Mouse (Mus musculus): ENCODE measurements at regions not wholly inside any gene's neighbourhood (a gene's known extent, or its start where the extent isn't known, plus 50 kb on each side); places are given as distances from the start of the nearest gene placed in this dataset.

DNA sequence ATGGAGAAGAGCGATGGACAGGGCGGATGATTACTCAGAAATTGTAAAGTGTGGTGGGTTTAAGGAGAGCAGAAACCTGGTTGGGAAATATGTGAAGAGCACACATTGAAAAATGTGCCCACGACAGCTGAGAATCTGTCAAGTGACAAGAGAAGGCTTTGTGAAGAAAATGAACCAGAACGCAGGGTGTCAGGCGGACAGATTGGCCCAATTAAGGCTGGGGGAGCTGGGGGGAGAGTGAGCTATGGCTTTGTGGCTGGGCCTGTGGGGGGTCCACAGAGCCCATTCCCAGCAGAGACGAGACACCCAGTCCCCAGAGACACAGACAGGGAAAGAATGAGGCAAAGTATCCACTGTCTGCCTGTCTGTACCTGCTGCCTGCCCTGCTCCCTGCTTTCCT, 153.3 kb downstream of the Shq1 start:
- no peak for DNase-seq (ENCODE audit: low spot score in 2 of 2)

DNA sequence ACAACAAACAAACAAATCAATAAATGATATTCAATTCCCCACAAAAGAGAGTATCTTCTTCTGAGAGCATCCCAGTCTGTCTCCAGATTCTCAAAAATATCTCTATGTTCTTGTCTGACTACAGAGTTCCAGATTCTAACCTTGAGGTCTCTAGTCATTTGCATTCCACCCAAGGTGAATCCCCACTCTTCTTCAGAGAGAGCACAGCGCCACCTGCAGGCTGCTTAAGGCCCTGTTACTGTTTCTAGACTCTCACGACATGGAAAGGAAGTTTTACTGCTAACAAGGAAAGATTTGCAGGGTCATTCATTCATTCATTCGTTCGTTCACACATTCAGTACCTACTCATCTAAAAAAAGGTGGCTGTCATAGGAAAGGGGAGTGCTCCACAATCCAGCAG, 158.3 kb downstream of the Shq1 start:
- DNase-seq (ENCODE audit: low spot score in 2 of 2): no peak

DNA sequence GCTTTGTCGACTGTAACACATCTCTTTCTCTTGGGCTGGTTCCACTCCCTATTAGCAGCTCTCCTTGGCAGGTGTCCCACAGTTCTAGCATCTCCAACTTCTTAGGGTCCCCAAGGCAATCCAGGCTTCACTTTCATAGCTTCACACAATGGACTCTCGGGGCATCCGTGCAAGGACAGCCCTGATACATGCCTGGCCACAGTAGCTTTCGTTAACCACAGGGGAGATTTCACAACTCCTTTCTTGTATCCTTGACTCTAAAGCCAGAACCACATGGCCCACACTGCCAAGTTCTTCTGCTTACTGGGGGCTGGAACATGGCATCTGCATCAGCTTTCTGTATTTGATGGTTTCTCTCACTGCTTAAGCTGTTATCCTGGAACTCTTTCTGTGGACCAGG, 160.3 kb downstream of the Shq1 start:
- no peak for DNase-seq (ENCODE audit: low spot score in 2 of 2)

DNA sequence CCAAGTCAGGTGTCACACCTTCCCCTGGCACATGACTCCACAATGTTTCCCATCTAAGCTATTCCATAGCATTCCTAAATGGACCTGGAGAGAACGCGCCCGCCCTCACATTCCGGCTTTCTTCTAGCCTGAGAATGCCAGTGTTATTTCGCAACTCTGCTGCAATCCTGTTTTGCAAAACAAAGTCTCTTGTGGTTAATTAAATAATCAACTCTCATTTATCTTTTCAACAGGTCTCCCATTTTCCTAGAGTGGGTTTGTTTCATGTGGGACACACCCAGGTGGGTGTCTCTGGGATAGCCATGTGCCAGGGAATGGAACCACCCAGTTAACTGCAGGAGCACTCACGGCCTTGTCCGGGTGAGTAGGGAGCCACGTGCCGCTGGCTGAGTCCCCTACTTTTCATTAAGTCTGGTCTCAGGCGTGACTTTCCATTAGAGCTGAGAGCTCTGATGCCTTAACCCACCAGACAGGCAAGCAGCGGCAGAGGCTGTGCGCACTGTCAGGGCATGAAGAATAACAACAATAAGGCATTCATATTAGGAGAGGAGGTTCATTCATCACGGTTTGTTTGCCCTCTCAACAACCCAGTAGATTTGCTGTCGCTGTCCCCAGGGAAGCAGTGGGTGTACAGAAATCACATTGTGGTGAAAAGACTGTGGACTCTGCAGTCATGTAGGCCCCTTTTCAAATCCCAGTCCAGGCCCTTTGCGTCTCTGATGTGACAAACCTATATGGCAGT, 165.3 kb downstream of the Shq1 start:
- no peak for DNase-seq (ENCODE audit: low spot score in 2 of 2)

DNA sequence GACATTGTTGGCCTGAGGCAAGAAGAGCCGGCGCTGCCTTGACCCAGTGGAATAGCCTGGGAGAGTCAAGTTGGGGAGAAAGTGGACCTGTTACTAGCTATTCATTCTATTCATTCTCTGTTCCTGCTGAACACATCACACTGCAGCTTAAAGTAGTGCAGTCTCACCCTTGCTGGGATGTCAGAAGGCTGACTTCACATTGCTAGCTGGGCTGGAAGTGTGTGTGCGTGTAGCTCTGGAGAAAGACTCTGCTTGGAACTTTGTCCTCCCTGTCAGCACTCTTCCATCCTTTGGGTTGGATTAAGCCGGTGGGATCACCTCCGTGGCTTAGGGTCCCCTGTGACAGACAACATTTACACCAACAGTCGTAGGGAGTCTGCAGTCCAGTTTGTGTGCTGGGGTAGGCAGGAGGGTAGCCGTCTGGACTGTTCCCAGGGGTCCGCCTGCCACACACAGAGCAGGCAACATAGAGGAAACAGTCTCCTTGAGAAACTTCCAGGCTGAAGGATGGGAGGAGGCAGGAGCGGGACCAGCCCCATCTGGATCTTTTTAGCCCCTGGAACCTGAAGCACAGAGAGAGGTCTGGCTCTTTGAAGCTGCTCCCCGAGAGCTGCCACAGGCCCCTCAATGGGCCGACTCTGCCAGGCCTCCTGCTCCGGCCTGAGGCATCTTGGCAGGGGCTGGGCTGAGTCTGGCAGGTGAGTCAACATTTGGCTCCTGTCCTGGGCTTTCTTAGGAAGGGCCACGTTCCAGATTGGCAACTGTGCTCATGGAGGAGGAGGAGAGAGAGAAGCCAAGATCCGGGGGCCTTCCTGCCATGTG, 167.8 kb downstream of the Shq1 start:
- no peak for DNase-seq (ENCODE audit: low spot score in 2 of 2)

- DNase-seq (ENCODE audit: low spot score in 2 of 2): no peak
Observed at GRCm38 (mm10) chr6:100502139-100502538, 168.8 kb downstream of the Shq1 start.

- DNase-seq (ENCODE audit: low spot score in 2 of 2): no peak
Observed at GRCm38 (mm10) chr6:100500741-100501140, 170.2 kb downstream of the Shq1 start.

- DNase-seq (ENCODE audit: low spot score in 2 of 2): no peak
Observed at GRCm38 (mm10) chr6:100500060-100500459, 170.9 kb downstream of the Shq1 start.

GRCm38 (mm10) chr6:100498861-100499271, 172.1 kb downstream of the Shq1 start:
- DNase-seq (ENCODE audit: low spot score in 2 of 2): no peak

DNA sequence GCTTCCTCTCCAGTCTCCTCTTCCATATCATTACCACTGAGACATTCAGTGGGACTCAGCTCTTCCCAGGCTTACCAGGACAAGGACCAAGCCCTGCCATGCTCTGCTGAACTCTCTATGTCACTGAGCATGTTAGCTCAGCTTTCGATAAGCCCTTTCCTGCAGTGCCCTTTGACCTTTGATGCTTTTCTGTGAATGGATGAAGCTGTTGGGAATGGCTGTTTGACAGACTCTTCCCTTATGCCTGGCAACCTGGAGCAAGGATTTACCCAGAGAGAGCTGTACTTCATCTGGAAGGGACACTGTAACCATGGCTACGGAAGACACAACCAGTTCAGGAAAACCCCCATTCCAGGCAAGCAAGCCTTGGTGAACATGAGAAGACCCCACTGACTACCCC, 172.8 kb downstream of the Shq1 start:
- DNase-seq (ENCODE audit: low spot score in 2 of 2): no peak

DNA sequence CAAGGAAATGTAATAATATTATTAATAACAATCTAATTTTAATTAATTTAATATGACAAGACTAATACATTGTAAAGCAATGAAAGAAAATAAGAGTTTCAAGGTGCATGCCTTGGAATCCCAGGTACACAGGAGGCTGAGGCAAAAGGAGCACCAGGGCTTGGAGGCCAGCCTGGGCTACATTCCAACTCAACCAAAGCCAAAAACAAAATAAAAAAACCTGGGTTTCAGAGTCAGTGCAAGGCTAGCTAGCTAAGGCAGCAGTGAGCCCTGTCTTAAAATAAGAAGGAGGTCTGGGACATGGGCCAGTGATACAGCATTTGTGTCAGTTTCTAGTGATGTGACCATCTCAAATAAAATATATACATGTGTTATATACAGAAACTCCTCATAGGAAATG, 174.8 kb downstream of the Shq1 start:
- DNase-seq (ENCODE audit: low spot score in 2 of 2): no peak

DNA sequence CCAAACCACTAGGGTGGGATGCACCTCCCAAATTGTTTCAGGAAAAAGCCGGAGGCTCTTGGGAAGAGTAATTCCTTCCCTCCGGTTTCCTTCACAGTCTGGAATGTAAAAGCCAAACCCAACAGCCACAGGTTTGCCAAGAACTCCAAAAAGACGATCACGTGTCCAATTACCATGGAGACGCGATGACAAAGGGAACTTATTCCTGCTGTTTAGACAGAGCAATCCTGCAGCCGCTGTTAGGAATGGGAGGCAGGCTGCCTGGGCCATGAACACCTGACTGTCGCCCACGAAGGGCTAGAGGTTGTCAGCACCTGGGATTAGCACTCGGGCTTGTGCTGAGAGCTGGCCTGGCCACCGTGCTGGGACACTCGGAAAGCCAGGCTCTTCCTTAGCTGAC, 175.8 kb downstream of the Shq1 start:
- peak; percentile 29 to 30 for DNase-seq (ENCODE audit: low spot score in 2 of 2)

DNA sequence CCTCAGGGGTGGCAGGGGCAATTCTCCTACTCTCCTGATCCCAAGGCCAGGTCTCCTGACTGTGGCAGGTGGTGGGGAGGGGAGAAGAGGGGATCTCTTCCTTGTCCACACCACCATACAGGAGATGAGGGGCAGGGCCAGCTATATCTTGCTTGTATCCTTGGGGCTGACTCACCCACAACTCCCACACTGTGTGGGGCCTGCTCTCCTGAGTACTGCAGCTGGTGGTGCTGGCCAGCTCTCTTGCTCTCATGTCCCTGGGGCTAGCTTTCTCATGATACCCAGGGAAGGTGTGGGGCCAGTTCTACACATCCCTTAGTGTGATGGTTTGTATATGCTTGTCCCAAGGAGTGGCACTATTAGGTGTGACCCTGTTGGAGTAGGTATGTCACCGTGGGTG, 177.4 kb downstream of the Shq1 start:
- no peak for DNase-seq (ENCODE audit: low spot score in 2 of 2)

DNA sequence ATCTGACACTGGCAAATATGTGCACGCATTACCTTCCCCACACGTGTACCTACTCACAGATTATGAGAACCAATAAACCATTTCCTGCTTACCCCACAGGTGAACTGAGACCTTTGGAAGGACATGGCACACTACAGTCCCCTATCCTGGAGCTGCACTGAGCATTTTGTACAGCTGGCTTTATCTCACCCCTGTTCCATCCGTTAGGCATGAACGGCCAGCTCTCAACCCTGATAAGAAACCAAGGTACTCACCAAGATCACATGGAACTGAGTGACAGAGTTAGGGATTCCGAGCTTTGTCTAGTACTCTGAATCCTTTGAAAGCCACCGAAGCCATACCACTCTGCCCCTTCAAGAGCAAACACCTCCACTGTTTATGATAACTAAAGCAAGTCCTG, 179.1 kb downstream of the Shq1 start:
- DNase-seq (ENCODE audit: low spot score in 2 of 2): no peak

DNA sequence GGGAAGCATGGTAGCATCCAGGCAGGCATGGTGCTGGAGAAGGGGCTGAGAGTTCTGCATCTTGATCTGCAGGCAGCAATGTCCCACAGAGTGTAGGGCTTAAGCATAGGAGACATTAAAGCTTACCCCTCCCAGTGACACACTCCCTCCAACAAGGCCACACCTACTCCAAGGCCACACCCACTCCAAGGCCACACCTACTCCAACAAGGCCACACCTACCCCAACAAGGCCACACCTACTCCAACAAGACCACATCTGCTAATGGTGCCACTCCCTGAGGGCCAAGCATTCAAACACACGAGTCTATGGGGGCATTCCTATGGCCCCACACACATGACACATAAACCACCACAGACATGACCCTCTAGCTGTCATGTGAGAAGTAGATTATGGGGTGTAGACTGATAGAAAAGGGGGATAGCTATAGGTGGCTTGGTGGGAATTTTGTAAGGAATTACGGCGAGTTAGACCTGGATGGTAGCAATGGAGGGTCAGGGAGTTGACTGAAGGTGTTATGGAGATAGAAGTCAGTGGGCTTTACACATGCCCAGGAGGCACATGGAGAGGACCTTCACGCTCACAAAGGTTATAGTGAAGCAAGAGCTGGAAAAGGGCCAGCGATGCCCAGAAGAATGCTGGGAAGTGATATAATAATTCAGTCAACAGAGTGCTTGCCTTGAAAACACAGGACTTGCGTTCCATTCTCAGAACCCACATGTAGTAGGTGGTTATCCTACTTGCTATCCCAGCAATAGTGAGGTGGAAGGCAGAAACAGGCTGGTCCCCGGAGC, 179.8 kb downstream of the Shq1 start:
- no peak for DNase-seq (ENCODE audit: low spot score in 2 of 2)

- DNase-seq (ENCODE audit: low spot score in 2 of 2): no peak
Observed at GRCm38 (mm10) chr6:100483836-100484235, 187.1 kb downstream of the Shq1 start.

DNA sequence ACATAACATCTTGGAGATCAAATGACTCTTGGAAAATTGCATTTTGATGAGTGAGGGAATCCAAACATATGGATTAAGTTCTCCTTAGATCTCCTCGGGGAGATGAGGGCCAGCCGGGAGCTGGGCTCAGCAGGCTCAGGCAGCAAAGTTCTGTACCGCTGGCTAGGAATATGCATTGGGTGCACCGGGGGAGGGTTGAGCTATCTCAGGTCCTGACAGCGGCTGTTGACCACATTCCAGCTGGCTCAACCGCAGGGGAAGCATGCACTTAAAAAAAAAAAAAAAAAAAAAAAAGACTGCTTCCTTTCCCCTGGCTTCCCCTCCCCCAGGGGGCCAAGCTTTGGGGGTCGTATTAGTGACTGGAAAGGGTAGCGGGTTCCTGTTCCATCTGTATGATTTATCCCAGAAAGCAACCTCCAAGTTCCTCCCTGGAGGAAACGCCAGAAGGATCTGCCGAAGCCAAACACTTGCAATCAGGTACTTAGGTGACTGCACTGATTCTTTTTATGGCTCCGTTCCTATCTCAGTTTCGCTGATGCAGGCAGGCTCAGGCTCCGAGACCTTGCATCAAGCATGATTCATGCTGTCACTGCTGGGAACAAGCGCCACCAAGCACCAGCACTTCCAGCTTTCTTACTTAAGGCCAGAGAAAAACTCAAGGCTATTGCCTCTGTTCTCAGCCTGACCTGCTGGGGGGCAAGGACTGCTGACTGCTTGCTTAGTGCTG, 187.7 kb downstream of the Shq1 start:
- no peak for DNase-seq (ENCODE audit: low spot score in 2 of 2)

DNA sequence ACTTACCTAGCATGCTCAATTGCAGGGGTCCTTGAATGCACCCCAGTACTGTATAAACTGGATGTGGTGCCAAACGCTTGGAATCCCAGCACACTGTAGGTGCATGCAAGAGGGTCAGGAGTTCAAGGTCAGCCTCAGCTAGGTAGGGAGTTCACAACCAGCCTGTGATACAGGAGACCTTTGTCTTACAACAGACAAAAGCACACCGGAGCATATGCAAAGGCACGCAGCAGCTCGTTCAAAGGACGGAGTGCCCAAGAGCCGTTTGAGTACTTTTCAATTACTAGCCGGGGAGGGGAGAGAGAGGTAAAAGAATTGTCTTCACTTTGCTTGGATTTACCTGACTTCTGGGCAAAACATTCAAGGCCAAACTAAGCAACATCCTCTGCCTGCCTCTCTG, 188.4 kb downstream of the Shq1 start:
- no peak for DNase-seq (ENCODE audit: low spot score in 2 of 2)

- DNase-seq (ENCODE audit: low spot score in 2 of 2): no peak
Observed at GRCm38 (mm10) chr6:100480525-100480924, 190.4 kb downstream of the Shq1 start.

- DNase-seq (ENCODE audit: low spot score in 2 of 2): no peak
Observed at GRCm38 (mm10) chr6:100479881-100480280, 191.1 kb downstream of the Shq1 start.

DNA sequence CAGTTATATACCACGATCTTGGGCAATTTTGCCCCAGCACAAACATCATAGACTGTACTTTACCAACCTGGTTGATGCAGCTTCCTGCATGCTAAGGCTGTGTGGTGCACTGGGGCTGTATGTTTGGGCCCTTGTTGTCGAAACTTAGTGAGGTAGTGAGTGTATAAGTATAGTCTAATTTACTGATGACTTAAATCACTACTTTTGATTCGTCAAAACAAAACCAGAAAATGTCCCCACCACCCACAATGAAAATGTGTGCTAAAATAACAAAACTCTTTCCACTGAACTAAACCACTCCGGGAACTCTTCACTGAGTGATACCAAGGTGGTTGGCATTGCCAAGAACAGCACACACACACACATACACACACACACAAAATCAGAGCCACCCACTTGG, 191.5 kb downstream of the Shq1 start:
- no peak for DNase-seq (ENCODE audit: low spot score in 2 of 2)
